ENCODE assay signal across 17 mouse cellular contexts in the genomic region with DNA sequence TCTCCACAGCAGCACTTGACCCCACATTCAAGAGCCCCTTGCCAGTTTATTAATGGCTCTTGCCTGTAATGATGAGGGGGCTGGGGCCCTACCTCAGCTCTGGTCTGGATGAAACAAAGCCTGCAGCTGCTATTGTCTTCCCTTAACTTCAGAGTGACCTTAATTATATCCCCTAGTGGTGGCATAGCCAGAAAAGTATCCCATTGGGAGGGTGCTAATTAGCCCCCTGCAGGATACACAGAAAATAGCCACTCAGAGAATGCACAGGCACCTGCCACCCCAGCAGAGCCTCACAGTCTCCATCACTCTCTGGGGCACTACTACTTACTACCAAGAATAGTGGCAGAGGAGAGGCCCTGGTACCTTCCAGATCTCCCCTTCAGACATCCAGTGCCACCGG.
A peak's percentile ranks its signal among the peaks of the same experiment; 100 is the strongest.
DNase-seq lines count a peak whose midpoint lies in the region; ATAC-seq and TF ChIP-seq lines count a peak whose summit lies in the region.
"Had no signal": no experiment of that assay in that cellular context is flagged by ENCODE, and none has a peak within 500 bp of the region (broad histone marks: within the 10 kb centered on the region; RNA-seq: fewer than 3 reads in every experiment).

No protein-coding gene starts in this region.

- H3K27me3 ChIP-seq in heart, postnatal 0 days (ENCODE audit: control insufficient read depth, insufficient read depth, low read length), result no peaks in the 10 kb centered on the region
- H3K27me3 ChIP-seq: hindbrain, embryonic 15.5 days; lung, embryonic 15.5 days; neural tube, embryonic 15.5 days had no signal

- WGBS in heart, postnatal 0 days, result 82% methylated on average over 1 of the region's 1 CpGs

- H3K4me3 ChIP-seq in heart, postnatal 0 days (ENCODE audit: low read depth, low read length), result no peak overlapping the region
- H3K4me3 ChIP-seq: hindbrain, embryonic 15.5 days; lung, embryonic 15.5 days; neural tube, embryonic 15.5 days had no signal

- H3K9me3 ChIP-seq in heart, postnatal 0 days (replicated peaks; ENCODE audit: control insufficient read depth, low read length), result no peaks in the 10 kb centered on the region
- H3K9me3 ChIP-seq: hindbrain, embryonic 15.5 days; lung, embryonic 15.5 days; neural tube, embryonic 15.5 days had no signal

- peak; percentile 29 for TF ChIP-seq CTCF in heart, postnatal 0 days (IDR thresholded peaks at IDR 0.05; ENCODE audit: low read depth)

- H3K36me3 ChIP-seq in heart, postnatal 0 days (replicated peaks; ENCODE audit: control insufficient read depth, insufficient read depth, low read length), result no peaks in the 10 kb centered on the region
- H3K36me3 ChIP-seq: hindbrain, embryonic 15.5 days; lung, embryonic 15.5 days; neural tube, embryonic 15.5 days had no signal

- H3K4me1 ChIP-seq in heart, postnatal 0 days (ENCODE audit: control insufficient read depth, insufficient read depth), result peaks cover 12% of the 10 kb centered on the region
- H3K4me1 ChIP-seq: hindbrain, embryonic 15.5 days had no signal

- DNase-seq in heart, postnatal 0 days (ENCODE audit: low spot score), result no peak
- DNase-seq in heart, adult 11 months, result no peak
- DNase-seq in lung, postnatal 36 days, result peak; percentile 60
- DNase-seq in lung, postnatal 14 days, result no peak
- peak; percentile 43 for DNase-seq in R1 (ENCODE audit: low read depth, low spot score)
- DNase-seq in retina, embryonic 14.5 days (ENCODE audit: low spot score), result peak; percentile 74
- DNase-seq in frontal cortex, postnatal 10 days (ENCODE audit: low spot score in 2 of 2), result no peak
- DNase-seq: adrenal gland, adult 2 months; cerebellum, adult 9-11 months; kidney, adult 2 months; kidney, postnatal 36 days; thymus, adult 2 months had no signal

- H3K9ac ChIP-seq in heart, postnatal 0 days (replicated peaks; ENCODE audit: low read depth, low read length), result no peak overlapping the region
- H3K9ac ChIP-seq: hindbrain, embryonic 15.5 days; lung, embryonic 15.5 days; neural tube, embryonic 15.5 days had no signal

- H3K27ac ChIP-seq in heart, postnatal 0 days (ENCODE audit: low read depth), result no peak overlapping the region
- H3K27ac ChIP-seq: hindbrain, embryonic 15.5 days; lung, embryonic 15.5 days; neural tube, embryonic 15.5 days had no signal

- no peak for ATAC-seq in heart, postnatal 0 days (ENCODE audit: insufficient read depth, low read depth)
- ATAC-seq in activated CD4-positive, CD25-positive, alpha-beta regulatory T cell, adult 4 months, result no peak

- no peak for TF ChIP-seq EP300 in heart, postnatal 0 days (IDR thresholded peaks at IDR 0.05; ENCODE audit: low read depth)

- H3K4me2 ChIP-seq in heart, postnatal 0 days (ENCODE audit: low read depth, low read length), result no peak overlapping the region
- H3K4me2 ChIP-seq: hindbrain, embryonic 15.5 days; lung, embryonic 15.5 days; midbrain, embryonic 11.5 days; neural tube, embryonic 15.5 days had no signal

Comparison
In these comparisons a context has a peak if more than half of its experiments do, and no peak if none do; other contexts are left out.
1. DNase-seq: peak in lung, postnatal 36 days (single experiment), R1 (single experiment) and retina, embryonic 14.5 days (single experiment); none in heart, postnatal 0 days (single experiment), heart, adult 11 months (single experiment), lung, postnatal 14 days (single experiment) and frontal cortex, postnatal 10 days (0 of 2).